Comparison of ENCODE assay signal across 9 mouse cellular contexts in genomic region chr1:153900381-153900780, GRCm38 (mm10). TPM values are rescaled to one million over a fixed set of nuclear protein-coding genes. Genes with fewer than 3 reads are reported as not detected.
DNase-seq lines count a peak whose midpoint lies in the region; ATAC-seq lines count a peak whose summit lies in the region.
"Had no signal": no experiment of that assay in that cellular context is flagged by ENCODE, and none has a peak within 500 bp of the region (broad histone marks: within the 10 kb centered on the region; RNA-seq: fewer than 3 reads in every experiment).

No protein-coding gene starts in this region.

- H3K4me3 ChIP-seq in brown adipose tissue, adult 24 weeks (ENCODE audit: insufficient read depth, low read depth, low read length): peak overlapping the region; percentile 77
- H3K4me3 ChIP-seq in liver, embryonic 12.5 days: peak overlapping the region; percentile 82

- H3K4me1 ChIP-seq in brown adipose tissue, adult 24 weeks (ENCODE audit: control insufficient read depth, insufficient read depth, insufficient read length, low read length): peaks cover 7% of the 10 kb centered on the region
- peaks cover 49% of the 10 kb centered on the region for H3K4me1 ChIP-seq in liver, embryonic 12.5 days

- H3K36me3 ChIP-seq in liver, embryonic 12.5 days: peaks cover 29% of the 10 kb centered on the region

- intact Hi-C loops in heart, postnatal 14 days (cut with DNase I): loop anchor here (1.0 kb wide), 1 partner anchor 132 kb away; no protein-coding TSS in a partner anchor

- peak; percentile 37 for ATAC-seq in liver, embryonic 12.5 days

- WGBS in liver, embryonic 12.5 days (ENCODE audit: insufficient replicate concordance): under 1% methylated on average over 36 of the region's 36 CpGs

- no peaks in the 10 kb centered on the region for H3K9me3 ChIP-seq in liver, embryonic 12.5 days (replicated peaks)

- peak overlapping the region; percentile 79 for H3K4me2 ChIP-seq in liver, embryonic 12.5 days

- H3K27me3 ChIP-seq in liver, embryonic 12.5 days (replicated peaks): no peaks in the 10 kb centered on the region

- peak overlapping the region; percentile 92 for H3K9ac ChIP-seq in liver, embryonic 12.5 days

- H3K27ac ChIP-seq in brown adipose tissue, adult 24 weeks (replicated peaks; ENCODE audit: low read depth, low read length): peak overlapping the region; percentile 62
- H3K27ac ChIP-seq in liver, embryonic 12.5 days: peak overlapping the region; percentile 99

- DNase-seq in cerebellum, adult 9-10 months: peak; percentile 58
- no peak for DNase-seq in cerebellum, adult 8-10 months
- DNase-seq in 3T3-L1 (ENCODE audit: low read depth, low spot score): peak; percentile 49
- DNase-seq in heart, postnatal 14 days: peak; percentile 55 to 56
- peak; percentile 61 for DNase-seq in spleen, postnatal 10 days (ENCODE audit: low spot score in 2 of 2)
- DNase-seq in frontal cortex, adult 2 months (ENCODE audit: extremely low spot score in 1 of 2, low spot score in 1 of 2): no peak

RNA-seq across cellular contexts. Expression of gene Teddm2, which starts 0.4 kb away (rescaled TPM):
- polyA plus RNA-seq in brown adipose tissue, adult 24 weeks (2012; ENCODE audit: insufficient read depth, insufficient read length, missing spikeins): 0.58 TPM in 1 of 2 replicates, not detected in the other
- under 1 TPM; 0.56 to 0.86 TPM for total RNA-seq in heart, postnatal 14 days (2021)
- 0.36 and 0.44 TPM in 2 replicates for polyA plus RNA-seq in liver, embryonic 12.5 days (2016; fragmentation: Nextera tagmentation; extraction: Ambion mirVana)
- polyA plus RNA-seq in frontal cortex, adult 2 months (2012; rRNA removed): 3.1 and 3.4 TPM in 2 replicates

RNA-seq across cellular contexts. Expression of gene Glul, which starts 0.6 kb away (rescaled TPM):
- 924 and 1,059 TPM in 2 replicates for polyA plus RNA-seq in brown adipose tissue, adult 24 weeks (2012; ENCODE audit: insufficient read depth, insufficient read length, missing spikeins)
- 100 to 1,000 TPM; 341 to 414 TPM for total RNA-seq in heart, postnatal 14 days (2021)
- 100 and 107 TPM in 2 replicates for polyA plus RNA-seq in liver, embryonic 12.5 days (2016; fragmentation: Nextera tagmentation; extraction: Ambion mirVana)
- 2,150 and 2,715 TPM in 2 replicates for polyA plus RNA-seq in frontal cortex, adult 2 months (2012; rRNA removed)

RNA-seq across cellular contexts. Expression of gene Teddm1a, which starts 8.8 kb away (rescaled TPM):
- polyA plus RNA-seq in brown adipose tissue, adult 24 weeks (2012; ENCODE audit: insufficient read depth, insufficient read length, missing spikeins): not detected in 2 replicates
- not detected for total RNA-seq in heart, postnatal 14 days (2021)
- polyA plus RNA-seq in liver, embryonic 12.5 days (2016; fragmentation: Nextera tagmentation; extraction: Ambion mirVana): not detected in 2 replicates
- polyA plus RNA-seq in frontal cortex, adult 2 months (2012; rRNA removed): 0.06 TPM in 1 of 2 replicates, not detected in the other
- total RNA-seq: layer of hippocampus, postnatal 25 days had no signal

RNA-seq across cellular contexts. Expression of gene Teddm1b, which starts 26.2 kb away (rescaled TPM):
- not detected in 2 replicates for polyA plus RNA-seq in brown adipose tissue, adult 24 weeks (2012; ENCODE audit: insufficient read depth, insufficient read length, missing spikeins)
- not detected for total RNA-seq in heart, postnatal 14 days (2021)
- polyA plus RNA-seq in liver, embryonic 12.5 days (2016; fragmentation: Nextera tagmentation; extraction: Ambion mirVana): 0.25 and 0.26 TPM in 2 replicates
- polyA plus RNA-seq in frontal cortex, adult 2 months (2012; rRNA removed): 0.04 TPM in 1 of 2 replicates, not detected in the other
- total RNA-seq: layer of hippocampus, postnatal 25 days had no signal

RNA-seq across cellular contexts. Expression of gene Rgsl1, which starts 56.4 kb away (rescaled TPM):
- 1.3 TPM in 1 of 2 replicates, not detected in the other for polyA plus RNA-seq in brown adipose tissue, adult 24 weeks (2012; ENCODE audit: insufficient read depth, insufficient read length, missing spikeins)
- total RNA-seq in heart, postnatal 14 days (2021): not detected
- polyA plus RNA-seq in liver, embryonic 12.5 days (2016; fragmentation: Nextera tagmentation; extraction: Ambion mirVana): 0.04 TPM in 1 of 2 replicates, not detected in the other
- 3.7 and 4.1 TPM in 2 replicates for polyA plus RNA-seq in frontal cortex, adult 2 months (2012; rRNA removed)

Comparison
In these comparisons a context has a peak if more than half of its experiments do, and no peak if none do; other contexts are left out.
1. DNase-seq: peak in cerebellum, adult 9-10 months (single experiment), 3T3-L1 (single experiment), heart, postnatal 14 days (2 of 2) and spleen, postnatal 10 days (2 of 2); none in cerebellum, adult 8-10 months (single experiment) and frontal cortex, adult 2 months (0 of 2).